Mouse (Mus musculus) megakaryocyte-erythroid progenitor cell, adult 5 weeks (primary cell): Measurements from ENCODE around the gene Marf1. TPM values are rescaled to one million over a fixed set of nuclear protein-coding genes. Genes with fewer than 3 reads are reported as not detected.

Experiments
- polyA plus RNA-seq: library from polyadenylated mRNA; stranded (reverse); fragments of >175 nt; gene quantifications from 2 replicates; pipeline ENCODE4 v1.2.3, GENCODE M21; 2012

The Marf1 gene
- polyA plus RNA-seq: 1.8 and 2.0 TPM in 2 replicates

GRCm38 (mm10) chr16:14162988-14163416 lies at the start of gene Marf1, which contains the start of gene Nde1:
TSS of gene Marf1 (minus strand) at chr16:14163351.
TSS of gene Nde1 (plus strand) at chr16:14163275.

Other genes with a start within 250 kb of the Marf1 start
- 0.10 and 0.26 TPM in 2 replicates for gene 2900011O08Rik, start 176.7 kb downstream of the Marf1 start, polyA plus RNA-seq
- 5.3 and 5.9 TPM in 2 replicates for gene Ifitm7, start 176.5 kb downstream of the Marf1 start, polyA plus RNA-seq
- gene Nde1, start 76 bp downstream of the Marf1 start, polyA plus RNA-seq: 49.1 and 49.9 TPM in 2 replicates
- gene Myh11, start 128.0 kb upstream of the Marf1 start, polyA plus RNA-seq: not detected in 2 replicates
- 3.6 and 5.4 TPM in 2 replicates for gene Fopnl, start 154.1 kb upstream of the Marf1 start, polyA plus RNA-seq
- 5.0 and 6.0 TPM in 2 replicates for gene Abcc1, start 198.2 kb upstream of the Marf1 start, polyA plus RNA-seq